Mouse (Mus musculus) heart, embryonic 11.5 days (tissue): ENCODE measurements around the gene Il13. TPM values are rescaled to one million over a fixed set of nuclear protein-coding genes. Genes with fewer than 3 reads are reported as not detected.

Experiments used
- ATAC-seq: fragments of 200-750 bp; cut with Nextera tagmentation; replicated peaks from 2 replicates; pipeline ENCODE4 v1.8.0; 2017; ENCODE audit warnings: moderate library complexity; ENCODE audit not compliant: insufficient number of reproducible peaks, low FRiP score, low TSS enrichment
- H3K27ac ChIP-seq: fragments of 300-500 bp; sonication (generic); 2 replicates; pipeline ENCODE4 v1.5.1; 2014; ENCODE audit warnings: mild to moderate bottlenecking, low read depth, low read length
- H3K27me3 ChIP-seq: fragments of 300-500 bp; sonication (generic); 2 replicates; pipeline ENCODE4 v1.6.1; 2014; ENCODE audit warnings: mild to moderate bottlenecking, low read length, mixed read lengths; ENCODE audit not compliant: control insufficient read depth, insufficient read depth
- H3K36me3 ChIP-seq: fragments of 300-500 bp; sonication (generic); 2 replicates; pipeline ENCODE4 v1.6.1; 2014; ENCODE audit warnings: mild to moderate bottlenecking, low read length, moderate library complexity, mixed read lengths; ENCODE audit not compliant: control insufficient read depth, insufficient read depth
- H3K4me1 ChIP-seq: fragments of 300-500 bp; sonication (generic); 2 replicates; pipeline ENCODE4 v1.6.1; 2014; ENCODE audit warnings: low read length; ENCODE audit not compliant: control insufficient read depth, insufficient read depth
- H3K4me2 ChIP-seq: fragments of 300-500 bp; sonication (generic); 2 replicates; pipeline ENCODE4 v1.6.1; 2014; ENCODE audit warnings: mild to moderate bottlenecking, moderate library complexity
- H3K4me3 ChIP-seq: fragments of 300-500 bp; sonication (generic); 2 replicates; pipeline ENCODE4 v1.5.1; 2014; ENCODE audit warnings: low read depth, low read length
- H3K9ac ChIP-seq: fragments of 300-500 bp; sonication (generic); 2 replicates; pipeline ENCODE4 v1.6.1; 2014; ENCODE audit warnings: mild to moderate bottlenecking, low read depth, low read length, moderate library complexity
- H3K9me3 ChIP-seq: fragments of 300-500 bp; sonication (generic); replicated peaks from 2 replicates; pipeline ENCODE4 v1.6.1; 2016; ENCODE audit warnings: low read length; ENCODE audit not compliant: control insufficient read depth
- WGBS: fragments of 180-500 bp; shearing (Covaris S2); extraction: QIAGEN DNeasy Blood & Tissue Kit; methylation state at CpG from one replicate; pipeline ENCODE4 v1.1.7; 2014; ENCODE audit not compliant: insufficient replicate concordance; 5-methylcytosine and 5-hydroxymethylcytosine counted together
- polyA plus RNA-seq: library from polyadenylated mRNA; unstranded; fragments of >200 nt; fragmentation: Nextera tagmentation; extraction: Ambion mirVana; gene quantifications from 2 replicates; pipeline ENCODE4 v1.2.1, GENCODE M21; 2014

Gene Il13
- polyA plus RNA-seq, 1 experiment from 2014 or later: not detected

GRCm38 (mm10) chr11:53637803-53638260 is 3.3 kb upstream of the Il13 start:
- H3K36me3 ChIP-seq: no peaks in the 10 kb centered on the region

GRCm38 (mm10) chr11:53637046-53637802 is 2.7 kb upstream of the Il13 start:
- no peaks in the 10 kb centered on the region for H3K36me3 ChIP-seq
- no peak overlapping the region for H3K27ac ChIP-seq
- H3K4me3 ChIP-seq: no peak overlapping the region
- H3K27me3 ChIP-seq: peaks cover 22% of the 10 kb centered on the region
- peak overlapping the region; percentile 32 for H3K4me2 ChIP-seq
- H3K4me1 ChIP-seq: peaks cover 9% of the 10 kb centered on the region
- 10% methylated on average over 21 of the region's 21 CpGs for WGBS
- H3K9me3 ChIP-seq: no peaks in the 10 kb centered on the region
- H3K9ac ChIP-seq: no peak overlapping the region
- no peak for ATAC-seq

More at GRCm38 (mm10) chr11:53637803-53638260, 3.3 kb upstream of the Il13 start:
- H3K4me1 ChIP-seq: peaks cover 9% of the 10 kb centered on the region
- H3K4me2 ChIP-seq: no peak overlapping the region
- H3K27me3 ChIP-seq: peaks cover 22% of the 10 kb centered on the region
- WGBS: 76% methylated on average over 10 of the region's 10 CpGs
- no peak overlapping the region for H3K9ac ChIP-seq
- no peak for ATAC-seq
- H3K27ac ChIP-seq: no peak overlapping the region
- no peak overlapping the region for H3K4me3 ChIP-seq
- no peaks in the 10 kb centered on the region for H3K9me3 ChIP-seq

DNA sequence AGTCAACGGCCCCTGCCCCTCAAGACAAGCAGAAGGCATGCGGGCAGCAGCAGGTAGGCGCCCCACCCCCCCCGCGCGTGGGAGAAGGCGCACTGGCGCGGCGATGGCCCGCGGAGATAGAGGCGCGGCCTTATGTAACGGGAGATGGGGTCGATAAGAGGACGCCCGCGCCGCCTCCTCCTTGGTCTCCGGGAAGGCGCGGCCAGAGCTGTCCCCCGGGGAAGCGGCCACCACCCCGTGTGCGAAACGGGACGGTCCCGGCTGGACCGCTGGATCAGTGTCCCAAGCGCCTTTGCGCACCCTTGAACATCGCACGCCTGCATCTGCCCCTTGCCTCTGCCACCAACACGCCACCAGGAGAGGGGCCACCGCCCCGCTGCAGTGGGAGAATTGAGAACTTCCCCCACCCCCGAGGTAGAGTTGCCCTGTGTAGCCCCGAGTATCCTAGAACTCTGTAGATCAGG is 1.7 kb upstream of the Il13 start:
- Histone ChIP-seq H3K27me3 (peaks cover 22% of the 10 kb centered on the region), H3K4me2 (peak overlapping the region; percentile 75), H3K4me1 (peaks cover 9% of the 10 kb centered on the region), H3K27ac (no peak overlapping the region), H3K9ac (0 out of 2 replicates have a peak overlapping the region, but pooled peaks have one; percentile 36), H3K36me3 (no peaks in the 10 kb centered on the region), H3K9me3 (no peaks in the 10 kb centered on the region), H3K4me3 (peak overlapping the region; percentile 45)
- ATAC-seq: no peak
- WGBS: under 1% methylated on average over 39 of the region's 40 CpGs

GRCm38 (mm10) chr11:53635590-53636182 is 1.2 kb upstream of the Il13 start:
- peak overlapping the region; percentile 75 for H3K4me2 ChIP-seq
- no peak overlapping the region for H3K9ac ChIP-seq
- 24% methylated on average over 9 of the region's 9 CpGs for WGBS
- H3K36me3 ChIP-seq: no peaks in the 10 kb centered on the region
- H3K27ac ChIP-seq: no peak overlapping the region
- no peaks in the 10 kb centered on the region for H3K9me3 ChIP-seq
- H3K4me3 ChIP-seq: peak overlapping the region; percentile 45
- no peak for ATAC-seq
- peaks cover 22% of the 10 kb centered on the region for H3K27me3 ChIP-seq
- peaks cover 9% of the 10 kb centered on the region for H3K4me1 ChIP-seq

DNA sequence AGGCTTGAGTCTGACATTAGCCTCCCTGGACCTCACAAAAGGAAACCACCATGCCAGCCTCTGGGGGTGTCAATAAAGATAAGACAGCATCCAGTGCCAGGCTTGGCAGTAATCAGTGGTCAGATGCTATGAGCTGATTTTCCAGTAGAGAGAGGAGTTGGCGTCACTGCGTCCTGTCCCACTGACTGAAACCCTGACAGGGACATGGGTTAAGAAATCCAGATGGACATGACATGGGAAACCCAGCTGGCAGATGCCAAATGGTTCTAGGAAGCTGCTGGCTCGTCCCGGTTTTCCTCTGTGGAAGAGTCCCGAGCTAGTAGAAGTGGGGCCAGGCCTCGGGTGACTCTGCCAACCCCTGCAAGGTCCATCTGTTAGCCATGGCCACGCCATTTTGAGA is 858 bp downstream of the Il13 start:
- Histone ChIP-seq H3K27ac (no peak overlapping the region), H3K4me3 (no peak overlapping the region), H3K9me3 (no peaks in the 10 kb centered on the region), H3K9ac (no peak overlapping the region), H3K4me1 (peaks cover 9% of the 10 kb centered on the region), H3K27me3 (peaks cover 22% of the 10 kb centered on the region), H3K36me3 (no peaks in the 10 kb centered on the region), H3K4me2 (no peak overlapping the region)
- ATAC-seq: no peak
- 76% methylated on average over 7 of the region's 7 CpGs for WGBS

GRCm38 (mm10) chr11:53632122-53632733 is 2.3 kb downstream of the Il13 start:
- no peak for ATAC-seq
- H3K4me1 ChIP-seq: peaks cover 9% of the 10 kb centered on the region
- H3K4me3 ChIP-seq: no peak overlapping the region
- 72% methylated on average over 14 of the region's 14 CpGs for WGBS
- H3K4me2 ChIP-seq: no peak overlapping the region
- H3K27ac ChIP-seq: no peak overlapping the region
- H3K9ac ChIP-seq: no peak overlapping the region
- H3K27me3 ChIP-seq: peaks cover 18% of the 10 kb centered on the region
- H3K9me3 ChIP-seq: no peaks in the 10 kb centered on the region
- no peaks in the 10 kb centered on the region for H3K36me3 ChIP-seq

- Histone ChIP-seq H3K36me3 (no peaks in the 10 kb centered on the region), H3K9ac (no peak overlapping the region), H3K4me2 (no peak overlapping the region), H3K4me1 (0 out of 2 replicates have a peak, but pooled peaks cover 2% of the 10 kb centered on the region), H3K9me3 (no peaks in the 10 kb centered on the region), H3K27me3 (no peaks in the 10 kb centered on the region), H3K27ac (no peak overlapping the region), H3K4me3 (no peak overlapping the region)
- ATAC-seq: no peak
- 14% methylated on average over 1 of the region's 1 CpGs for WGBS
These were observed 6.6 kb downstream of the Il13 start for GRCm38 (mm10) chr11:53627859-53628258.

DNA sequence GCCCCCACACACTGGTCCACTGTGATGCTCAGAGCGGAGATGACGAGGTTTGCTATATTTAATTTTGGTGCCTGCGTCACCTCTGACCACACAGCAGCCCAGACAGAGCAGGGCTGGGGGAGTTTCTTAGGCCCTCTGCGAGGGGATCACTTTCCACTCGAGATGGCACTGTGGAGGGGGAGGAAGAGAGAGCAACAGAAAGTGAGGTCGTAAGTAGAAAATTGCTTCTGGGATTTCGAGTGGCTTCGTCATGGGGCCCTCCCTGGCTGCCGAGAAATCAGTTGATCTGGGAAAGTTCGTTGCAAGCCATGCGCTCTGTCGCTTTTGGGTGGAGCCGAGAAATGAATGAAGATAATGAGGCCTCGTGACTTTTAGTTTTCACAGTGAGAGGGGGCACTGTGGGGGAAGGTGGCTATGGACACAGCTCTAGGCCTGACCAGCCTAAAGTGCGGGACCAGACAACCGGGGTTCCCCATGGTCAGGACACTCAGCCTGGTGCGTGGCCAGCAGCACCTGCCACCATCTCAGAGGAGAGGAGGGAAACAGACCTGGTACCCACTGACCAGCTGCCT is 7.6 kb downstream of the Il13 start:
- Histone ChIP-seq H3K4me2 (no peak overlapping the region), H3K9ac (no peak overlapping the region), H3K4me1 (0 out of 2 replicates have a peak, but pooled peaks cover 2% of the 10 kb centered on the region), H3K27ac (no peak overlapping the region), H3K36me3 (no peaks in the 10 kb centered on the region), H3K4me3 (no peak overlapping the region), H3K9me3 (no peaks in the 10 kb centered on the region), H3K27me3 (no peaks in the 10 kb centered on the region)
- 56% methylated on average over 17 of the region's 17 CpGs for WGBS
- ATAC-seq: no peak
